Mouse (Mus musculus): ENCODE results near the gene Cxcr5. TPM values are rescaled to one million over a fixed set of nuclear protein-coding genes. Genes with fewer than 3 reads are reported as not detected.
A peak's percentile ranks its signal among the peaks of the same experiment; 100 is the strongest.

Cxcr5 gene
- polyA plus RNA-seq, 1 experiment from 2014 or later, result 0.17 TPM

- DNase-seq (ENCODE audit: low spot score), result no peak
- TF ChIP-seq CTCF (IDR thresholded peaks at IDR 0.05) (no peak), EP300 (IDR thresholded peaks at IDR 0.05) (no peak)
- peaks cover 5% of the 10 kb centered on the region for H3K36me3 ChIP-seq (ENCODE audit: insufficient read depth, low read length)
- no peak overlapping the region for H3K4me2 ChIP-seq (replicated peaks; ENCODE audit: low read depth, low read length)
- 41% methylated on average over 8 of the region's 8 CpGs for WGBS
- no peaks in the 10 kb centered on the region for H3K27me3 ChIP-seq (replicated peaks; ENCODE audit: insufficient read depth, low read length)
- ATAC-seq, result no peak
- H3K4me1 ChIP-seq (ENCODE audit: insufficient read depth, low read depth, low read length), result peaks cover 39% of the 10 kb centered on the region
- H3K9ac ChIP-seq (replicated peaks; ENCODE audit: low read depth), result no peak overlapping the region
- H3K27ac ChIP-seq (ENCODE audit: low read length), result 0 out of 2 replicates have a peak overlapping the region, but pooled peaks have one; percentile 81
- H3K4me3 ChIP-seq (ENCODE audit: low read depth, low read length), result no peak overlapping the region
- H3K9me3 ChIP-seq (ENCODE audit: low read length), result no peaks in the 10 kb centered on the region
These were observed 61.0 kb downstream of the Cxcr5 start for GRCm38 (mm10) chr9:44500638-44501175.

- Histone ChIP-seq H3K27me3 (replicated peaks; ENCODE audit: insufficient read depth, low read length) (no peaks in the 10 kb centered on the region), H3K36me3 (ENCODE audit: insufficient read depth, low read length) (no peaks in the 10 kb centered on the region), H3K9me3 (ENCODE audit: low read length) (no peaks in the 10 kb centered on the region), H3K4me3 (ENCODE audit: low read depth, low read length) (peak overlapping the region; percentile 31; the same call in 1 of the 2 replicates), H3K4me1 (ENCODE audit: insufficient read depth, low read depth, low read length) (peaks cover 45% of the 10 kb centered on the region), H3K27ac (ENCODE audit: low read length) (peak overlapping the region; percentile 81; the same call in 1 of the 2 replicates), H3K9ac (replicated peaks; ENCODE audit: low read depth) (no peak overlapping the region), H3K4me2 (replicated peaks; ENCODE audit: low read depth, low read length) (peak overlapping the region; percentile 67)
- no peak for ATAC-seq
- TF ChIP-seq CTCF (IDR thresholded peaks at IDR 0.05), result no peak
- no peak for TF ChIP-seq EP300 (IDR thresholded peaks at IDR 0.05)
- 30% methylated on average over 5 of the region's 5 CpGs for WGBS
- DNase-seq (ENCODE audit: low spot score), result peak; percentile 28
These were observed 61.5 kb downstream of the Cxcr5 start for GRCm38 (mm10) chr9:44500163-44500533.

- ATAC-seq (peak; percentile 2; the same call in 1 of the 2 replicates), DNase-seq (ENCODE audit: low spot score) (peak; percentile 75)
- peak overlapping the region; percentile 81 for H3K27ac ChIP-seq (ENCODE audit: low read length)
- no peaks in the 10 kb centered on the region for H3K9me3 ChIP-seq (ENCODE audit: low read length)
- peak overlapping the region; percentile 67 for H3K4me2 ChIP-seq (replicated peaks; ENCODE audit: low read depth, low read length)
- H3K4me1 ChIP-seq (ENCODE audit: insufficient read depth, low read depth, low read length), result peaks cover 51% of the 10 kb centered on the region
- no peaks in the 10 kb centered on the region for H3K36me3 ChIP-seq (ENCODE audit: insufficient read depth, low read length)
- H3K27me3 ChIP-seq (replicated peaks; ENCODE audit: insufficient read depth, low read length), result no peaks in the 10 kb centered on the region
- TF ChIP-seq EP300 (IDR thresholded peaks at IDR 0.05), result no peak
- no peak for TF ChIP-seq CTCF (IDR thresholded peaks at IDR 0.05)
- peak overlapping the region; percentile 29 for H3K9ac ChIP-seq (replicated peaks; ENCODE audit: low read depth)
- H3K4me3 ChIP-seq (ENCODE audit: low read depth, low read length), result peak overlapping the region; percentile 31
- WGBS, result 11% methylated on average over 20 of the region's 20 CpGs
These were observed 62.1 kb downstream of the Cxcr5 start for GRCm38 (mm10) chr9:44499356-44500162.

GRCm38 (mm10) chr9:44498421-44499355 is 63.0 kb downstream of the Cxcr5 start:
- WGBS, result under 1% methylated on average over 41 of the region's 59 CpGs
- H3K27me3 ChIP-seq (replicated peaks; ENCODE audit: insufficient read depth, low read length), result no peaks in the 10 kb centered on the region
- peak overlapping the region; percentile 31 for H3K4me3 ChIP-seq (ENCODE audit: low read depth, low read length)
- DNase-seq (ENCODE audit: low spot score) (peak; percentile 95), ATAC-seq (peak; percentile 80)
- H3K9ac ChIP-seq (replicated peaks; ENCODE audit: low read depth), result peak overlapping the region; percentile 29; the same call in 1 of the 2 replicates
- peak overlapping the region; percentile 67 for H3K4me2 ChIP-seq (replicated peaks; ENCODE audit: low read depth, low read length)
- no peak for TF ChIP-seq EP300 (IDR thresholded peaks at IDR 0.05)
- TF ChIP-seq CTCF (IDR thresholded peaks at IDR 0.05), result peak; percentile 71
- peaks cover 60% of the 10 kb centered on the region for H3K4me1 ChIP-seq (ENCODE audit: insufficient read depth, low read depth, low read length)
- H3K9me3 ChIP-seq (ENCODE audit: low read length), result no peaks in the 10 kb centered on the region
- H3K36me3 ChIP-seq (ENCODE audit: insufficient read depth, low read length), result no peaks in the 10 kb centered on the region
- peak overlapping the region; percentile 81 for H3K27ac ChIP-seq (ENCODE audit: low read length)

GRCm38 (mm10) chr9:44497624-44498377 is 63.9 kb downstream of the Cxcr5 start:
- Histone ChIP-seq H3K4me2 (replicated peaks; ENCODE audit: low read depth, low read length) (peak overlapping the region; percentile 67), H3K27ac (ENCODE audit: low read length) (peak overlapping the region; percentile 81), H3K4me3 (ENCODE audit: low read depth, low read length) (peak overlapping the region; percentile 31), H3K9me3 (ENCODE audit: low read length) (no peaks in the 10 kb centered on the region), H3K9ac (replicated peaks; ENCODE audit: low read depth) (peak overlapping the region; percentile 19; the same call in 1 of the 2 replicates), H3K27me3 (replicated peaks; ENCODE audit: insufficient read depth, low read length) (no peaks in the 10 kb centered on the region), H3K36me3 (ENCODE audit: insufficient read depth, low read length) (no peaks in the 10 kb centered on the region), H3K4me1 (ENCODE audit: insufficient read depth, low read depth, low read length) (peaks cover 69% of the 10 kb centered on the region)
- ATAC-seq, result peak; percentile 43
- peak; percentile 86 for DNase-seq (ENCODE audit: low spot score)
- WGBS, result 3% methylated on average over 11 of the region's 11 CpGs
- TF ChIP-seq CTCF (IDR thresholded peaks at IDR 0.05) (no peak), EP300 (IDR thresholded peaks at IDR 0.05) (no peak)

All from lung, postnatal 0 days (tissue).